Mouse (Mus musculus): ENCODE measurements around the gene Pou1f1.

Gene Pou1f1

GRCm38 (mm10) chr16:65564306-65564705 is 44.0 kb downstream of the Pou1f1 start:
- no peak for DNase-seq (ENCODE audit: low read depth, low spot score)

- DNase-seq (ENCODE audit: low read depth, low spot score), result no peak
Observed at GRCm38 (mm10) chr16:65564951-65565350, 44.6 kb downstream of the Pou1f1 start.

- no peak for DNase-seq (ENCODE audit: low read depth, low spot score)
Observed at GRCm38 (mm10) chr16:65568853-65569252, 48.5 kb downstream of the Pou1f1 start.

GRCm38 (mm10) chr16:65577298-65578029 is 57.2 kb downstream of the Pou1f1 start:
- DNase-seq (ENCODE audit: low read depth, low spot score), result no peak

Measured in embryo, embryonic 11.5 days (tissue).